Mouse (Mus musculus): ENCODE measurements around the gene Ints6l. TPM values are rescaled to one million over a fixed set of nuclear protein-coding genes. Genes with fewer than 3 reads are reported as not detected.

Ints6l gene
- polyA plus RNA-seq (2012; rRNA removed): 15.4 and 24.4 TPM in 2 replicates

DNA sequence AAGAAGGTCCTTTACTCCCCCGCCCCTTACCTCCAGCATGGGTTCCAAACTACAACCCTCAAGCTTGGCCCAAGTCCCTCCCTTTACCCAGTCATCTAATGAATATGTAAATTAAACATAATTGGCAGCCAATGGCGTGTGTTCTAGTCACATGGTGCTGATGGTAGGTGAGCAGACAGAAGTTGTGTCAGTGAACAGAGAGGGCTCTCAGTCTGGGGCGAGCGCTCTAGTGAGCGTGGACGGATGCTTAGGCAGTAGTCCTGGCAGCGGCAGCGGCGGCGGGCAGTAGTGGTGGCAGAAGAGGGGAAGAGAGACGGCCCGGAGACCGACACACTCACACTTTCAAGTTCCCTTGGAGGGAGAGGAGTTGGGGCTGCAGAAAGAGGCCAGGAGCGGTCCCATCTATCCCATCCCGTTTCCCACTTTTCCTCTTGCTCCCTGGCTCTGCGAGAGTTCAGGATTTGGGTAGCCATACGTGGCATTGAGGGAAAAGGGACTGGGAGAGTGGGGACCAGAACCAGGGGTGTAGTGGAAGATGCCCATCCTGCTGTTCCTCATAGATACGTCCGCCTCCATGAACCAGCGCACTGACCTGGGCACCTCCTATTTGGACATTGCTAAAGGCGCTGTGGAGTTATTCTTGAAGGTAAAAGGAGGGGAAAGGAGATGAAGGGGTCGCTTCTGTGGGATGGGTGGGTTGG lies at the start of gene Ints6l:
Gene Ints6l (plus strand): TSS at position 187 of the 701 bp plus-strand sequence.
- peak; percentile 73 for DNase-seq
- Histone ChIP-seq H3K4me1 (ENCODE audit: control insufficient read depth, insufficient read depth, low read length) (no peaks in the 10 kb centered on the region; the same call in 1 of the 2 replicates), H3K4me3 (replicated peaks; ENCODE audit: extremely low read depth, low read depth, low read length) (peak within 1 kb of the TSS; percentile 53)
- peak; percentile 99 for TF ChIP-seq POLR2A (IDR thresholded peaks at IDR 0.05; ENCODE audit: borderline replicate concordance, extremely low read depth, low read depth, low read length)
- TF ChIP-seq CTCF (IDR thresholded peaks at IDR 0.05; ENCODE audit: insufficient read depth, low read length): no peak
- WGBS: 29% methylated on average over 22 of the region's 22 CpGs

DNA sequence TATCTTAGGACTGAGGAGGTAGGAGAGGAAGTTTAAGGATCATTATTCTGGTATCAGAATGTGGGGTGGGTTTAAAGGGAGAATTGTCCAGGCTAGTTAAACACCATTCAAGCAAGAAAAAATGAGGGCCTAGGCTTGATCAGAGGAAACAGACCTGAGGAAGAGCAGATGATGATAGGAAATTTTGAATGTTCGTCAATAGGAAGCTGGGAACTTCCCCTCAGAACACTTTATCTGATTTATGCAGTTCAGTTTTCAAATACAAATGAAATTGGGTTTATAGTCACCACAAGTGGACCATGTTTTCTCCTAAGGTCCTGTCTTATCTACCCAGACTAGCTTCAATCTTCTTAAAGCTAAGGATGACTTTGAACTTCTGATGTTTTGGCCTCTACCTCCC lies 49.2 kb upstream of the Ints6l start:
- DNase-seq: no peak
- TF ChIP-seq CTCF (IDR thresholded peaks at IDR 0.05; ENCODE audit: insufficient read depth, low read length): no peak
- no peak for TF ChIP-seq POLR2A (IDR thresholded peaks at IDR 0.05; ENCODE audit: borderline replicate concordance, extremely low read depth, low read depth, low read length)
- 21% methylated on average over 1 of the region's 1 CpGs for WGBS
- H3K4me3 ChIP-seq (replicated peaks; ENCODE audit: extremely low read depth, low read depth, low read length): no peak overlapping the region
- H3K4me1 ChIP-seq (ENCODE audit: control insufficient read depth, insufficient read depth, low read length): no peaks in the 10 kb centered on the region

GRCm38 (mm10) chrX:56406128-56406527 lies 48.5 kb upstream of the Ints6l start:
- H3K4me1 ChIP-seq (ENCODE audit: control insufficient read depth, insufficient read depth, low read length): no peaks in the 10 kb centered on the region
- no peak for DNase-seq
- H3K4me3 ChIP-seq (replicated peaks; ENCODE audit: extremely low read depth, low read depth, low read length): no peak overlapping the region
- TF ChIP-seq CTCF (IDR thresholded peaks at IDR 0.05; ENCODE audit: insufficient read depth, low read length) (no peak), POLR2A (IDR thresholded peaks at IDR 0.05; ENCODE audit: borderline replicate concordance, extremely low read depth, low read depth, low read length) (no peak)
- 51% methylated on average over 5 of the region's 5 CpGs for WGBS

- Histone ChIP-seq H3K4me1 (ENCODE audit: control insufficient read depth, insufficient read depth, low read length) (no peaks in the 10 kb centered on the region), H3K4me3 (replicated peaks; ENCODE audit: extremely low read depth, low read depth, low read length) (no peak overlapping the region)
- DNase-seq: no peak
- no peak for TF ChIP-seq CTCF (IDR thresholded peaks at IDR 0.05; ENCODE audit: insufficient read depth, low read length)
- TF ChIP-seq POLR2A (IDR thresholded peaks at IDR 0.05; ENCODE audit: borderline replicate concordance, extremely low read depth, low read depth, low read length): no peak
- 49% methylated on average over 3 of the region's 3 CpGs for WGBS
These were observed 38.4 kb upstream of the Ints6l start for GRCm38 (mm10) chrX:56416277-56416676.

GRCm38 (mm10) chrX:56417541-56417940 lies 37.1 kb upstream of the Ints6l start:
- TF ChIP-seq CTCF (IDR thresholded peaks at IDR 0.05; ENCODE audit: insufficient read depth, low read length) (no peak), POLR2A (IDR thresholded peaks at IDR 0.05; ENCODE audit: borderline replicate concordance, extremely low read depth, low read depth, low read length) (no peak)
- DNase-seq: no peak
- Histone ChIP-seq H3K4me1 (ENCODE audit: control insufficient read depth, insufficient read depth, low read length) (no peaks in the 10 kb centered on the region), H3K4me3 (replicated peaks; ENCODE audit: extremely low read depth, low read depth, low read length) (no peak overlapping the region)
- WGBS: 59% methylated on average over 4 of the region's 4 CpGs

DNA sequence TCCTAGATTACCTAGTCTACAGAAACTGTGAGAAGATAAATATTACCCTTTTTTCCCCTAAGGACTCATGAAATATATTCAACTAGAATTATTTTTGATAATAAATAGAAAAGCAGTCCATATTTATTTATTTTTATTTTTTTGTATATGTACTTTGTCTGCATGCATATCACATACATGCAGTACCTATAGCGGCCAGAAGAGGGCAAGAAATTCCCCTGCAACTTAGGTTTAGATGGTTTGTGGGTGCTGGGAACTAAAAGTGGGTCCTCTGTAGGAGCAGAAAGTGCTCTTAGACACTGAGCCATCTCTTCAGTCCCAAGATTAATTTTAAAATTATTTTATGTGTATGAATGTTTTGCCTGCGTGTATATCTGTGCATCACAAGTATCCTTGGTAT lies 24.1 kb upstream of the Ints6l start:
- TF ChIP-seq CTCF (IDR thresholded peaks at IDR 0.05; ENCODE audit: insufficient read depth, low read length) (no peak), POLR2A (IDR thresholded peaks at IDR 0.05; ENCODE audit: borderline replicate concordance, extremely low read depth, low read depth, low read length) (no peak)
- WGBS: 44% methylated on average over 2 of the region's 2 CpGs
- DNase-seq: no peak
- H3K4me3 ChIP-seq (replicated peaks; ENCODE audit: extremely low read depth, low read depth, low read length): no peak overlapping the region
- H3K4me1 ChIP-seq (ENCODE audit: control insufficient read depth, insufficient read depth, low read length): no peaks in the 10 kb centered on the region

GRCm38 (mm10) chrX:56435758-56436283 lies 18.8 kb upstream of the Ints6l start:
- no peak for TF ChIP-seq POLR2A (IDR thresholded peaks at IDR 0.05; ENCODE audit: borderline replicate concordance, extremely low read depth, low read depth, low read length)
- no peak for DNase-seq
- Histone ChIP-seq H3K4me1 (ENCODE audit: control insufficient read depth, insufficient read depth, low read length) (no peaks in the 10 kb centered on the region), H3K4me3 (replicated peaks; ENCODE audit: extremely low read depth, low read depth, low read length) (no peak overlapping the region)
- 76% methylated on average over 7 of the region's 7 CpGs for WGBS

DNA sequence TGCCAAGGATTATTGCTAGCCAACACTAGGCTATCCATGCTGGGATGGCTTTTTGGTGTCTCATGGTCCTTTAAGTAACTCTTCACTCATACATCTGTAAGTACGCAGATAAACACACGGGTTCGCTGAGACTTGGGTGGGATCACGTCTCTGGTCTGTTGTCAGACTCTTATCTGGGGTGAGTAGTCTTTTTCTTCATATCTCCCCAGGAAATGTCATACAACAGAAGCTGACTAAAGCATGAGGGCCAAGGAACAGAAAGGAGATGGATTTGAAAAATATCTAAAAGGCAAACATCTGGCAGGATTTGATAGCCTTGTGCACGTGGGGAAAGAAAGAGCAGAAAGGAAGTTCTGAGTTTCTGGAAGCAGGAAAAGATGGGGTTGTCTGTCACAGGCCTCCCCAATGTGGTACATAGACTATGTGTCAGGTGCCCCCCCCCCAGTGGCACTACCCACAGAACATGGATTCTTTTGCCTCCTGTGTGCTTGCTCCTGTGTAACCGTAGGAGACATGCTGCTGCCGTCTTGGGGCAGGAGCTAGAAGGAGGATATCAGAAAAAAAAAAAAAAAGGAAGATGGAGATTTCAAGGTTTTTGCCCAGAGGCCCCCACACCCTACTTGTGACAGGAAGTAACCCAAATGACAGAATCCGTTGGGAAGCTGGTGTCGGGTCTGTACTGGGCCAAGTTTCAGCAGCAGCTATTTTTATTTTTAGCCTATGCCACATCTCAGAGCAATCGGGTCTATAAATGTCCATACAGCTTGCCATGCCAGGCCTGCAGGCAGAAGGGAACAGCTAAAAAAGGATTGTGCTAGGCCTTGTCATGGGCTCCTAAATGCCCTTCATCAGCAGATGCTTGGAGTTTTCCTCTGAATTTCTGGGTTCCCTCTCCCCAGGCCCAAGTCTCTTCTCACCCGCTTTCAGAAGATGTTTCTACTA lies 7.9 kb upstream of the Ints6l start:
- Histone ChIP-seq H3K4me1 (ENCODE audit: control insufficient read depth, insufficient read depth, low read length) (no peaks in the 10 kb centered on the region), H3K4me3 (replicated peaks; ENCODE audit: extremely low read depth, low read depth, low read length) (no peak overlapping the region)
- 66% methylated on average over 11 of the region's 11 CpGs for WGBS
- TF ChIP-seq POLR2A (IDR thresholded peaks at IDR 0.05; ENCODE audit: borderline replicate concordance, extremely low read depth, low read depth, low read length) (no peak), CTCF (IDR thresholded peaks at IDR 0.05; ENCODE audit: insufficient read depth, low read length) (no peak)
- no peak for DNase-seq

- DNase-seq: no peak
- 71% methylated on average over 4 of the region's 4 CpGs for WGBS
- TF ChIP-seq CTCF (IDR thresholded peaks at IDR 0.05; ENCODE audit: insufficient read depth, low read length) (no peak), POLR2A (IDR thresholded peaks at IDR 0.05; ENCODE audit: borderline replicate concordance, extremely low read depth, low read depth, low read length) (no peak)
- H3K4me1 ChIP-seq (ENCODE audit: control insufficient read depth, insufficient read depth, low read length): no peaks in the 10 kb centered on the region
- no peak within 1 kb of the TSS for H3K4me3 ChIP-seq (replicated peaks; ENCODE audit: extremely low read depth, low read depth, low read length)
These were observed 7.1 kb upstream of the Ints6l start, which contains the start of gene Gm2174 for GRCm38 (mm10) chrX:56447524-56448015. TSS of gene Gm2174 (plus strand) at chrX:56447965.

Data from lung, adult 2 months (tissue).